Mouse (Mus musculus): ENCODE measurements around the gene Gm43951.

Gm43951 gene

DNA sequence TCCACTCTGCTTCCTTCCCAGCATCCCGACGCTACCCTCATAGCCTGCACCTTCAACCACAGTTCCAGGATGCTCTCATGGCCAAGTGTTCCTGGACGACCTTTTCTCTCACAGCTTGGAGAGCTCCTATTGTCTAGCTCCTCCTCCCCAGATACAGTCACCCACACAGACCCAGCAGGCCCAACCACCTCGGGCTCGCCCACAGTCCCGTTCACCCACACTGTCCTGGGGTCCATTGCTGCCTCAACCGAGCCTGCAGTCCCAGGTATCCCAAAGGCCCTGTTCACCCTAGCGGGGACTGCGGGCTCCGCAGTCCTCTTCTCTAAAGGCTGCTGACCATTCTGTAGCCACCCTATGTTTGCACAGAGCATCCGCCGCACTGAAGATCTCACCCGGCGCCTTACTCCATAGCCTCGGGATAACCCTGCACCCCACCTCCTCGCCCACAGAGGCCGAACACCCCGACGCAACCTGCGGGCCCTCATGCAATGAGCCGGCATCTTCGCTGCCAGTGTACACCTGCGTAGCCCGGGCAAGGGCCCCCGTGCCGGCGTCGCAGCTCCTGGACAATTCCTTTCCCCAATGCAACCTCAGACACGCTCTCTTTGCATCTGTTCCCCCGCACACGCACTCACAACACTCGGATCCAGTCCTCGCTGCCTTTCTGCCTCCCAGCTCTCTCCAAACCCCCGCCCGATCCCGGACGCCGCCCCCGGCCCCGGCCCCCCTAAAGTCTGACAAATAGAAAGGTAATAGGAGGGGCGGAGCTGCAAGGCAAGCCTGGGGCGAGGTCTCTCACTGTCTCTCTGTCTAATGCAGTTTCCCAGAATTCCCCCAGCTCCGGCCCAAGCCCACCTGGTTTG is at the start of gene Gm43951:
Gene Gm43951, minus strand, starts transcription at position 500 of the 863 bp plus-strand sequence.
- no peak for DNase-seq (ENCODE audit: low spot score)

DNA sequence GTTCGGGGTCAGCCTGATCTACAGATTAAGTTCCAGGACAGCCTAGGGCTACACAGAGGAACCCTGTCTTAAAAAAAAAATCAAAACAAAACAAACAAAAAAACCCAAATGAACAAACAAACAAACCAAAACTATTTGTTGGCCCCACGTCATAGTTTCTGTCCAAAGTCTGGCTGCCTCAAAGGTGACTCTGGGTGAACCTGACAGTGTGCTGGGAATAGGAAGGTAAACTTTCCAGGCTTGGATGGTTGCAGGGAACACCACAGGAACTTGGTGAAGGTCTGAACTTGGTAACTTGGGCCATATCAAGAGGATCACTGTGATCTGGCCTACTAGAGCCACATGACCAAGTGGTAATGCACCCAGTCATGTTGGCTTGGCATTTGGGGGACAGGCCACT is 49.8 kb upstream of the Gm43951 start:
- no peak for DNase-seq (ENCODE audit: low spot score)

DNA sequence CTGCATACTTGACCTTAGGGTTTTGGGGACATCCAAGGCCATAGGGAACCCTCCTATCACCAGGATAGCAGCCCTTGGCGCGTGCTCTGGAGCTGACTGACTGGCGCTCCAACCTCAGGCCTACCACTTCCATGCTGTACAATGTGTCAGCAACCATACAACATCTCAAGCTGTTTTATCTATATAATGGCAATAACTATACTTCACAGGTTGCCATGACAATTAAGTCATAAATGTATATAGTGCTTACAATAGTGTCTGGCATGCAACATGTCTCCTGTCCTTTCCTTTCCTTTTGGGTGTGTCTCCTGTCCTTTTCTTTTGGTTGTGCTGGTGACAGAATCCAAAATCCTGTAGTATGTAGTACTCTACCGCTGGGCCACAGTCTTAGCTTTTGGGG is 49.0 kb upstream of the Gm43951 start:
- no peak for DNase-seq (ENCODE audit: low spot score)

DNA sequence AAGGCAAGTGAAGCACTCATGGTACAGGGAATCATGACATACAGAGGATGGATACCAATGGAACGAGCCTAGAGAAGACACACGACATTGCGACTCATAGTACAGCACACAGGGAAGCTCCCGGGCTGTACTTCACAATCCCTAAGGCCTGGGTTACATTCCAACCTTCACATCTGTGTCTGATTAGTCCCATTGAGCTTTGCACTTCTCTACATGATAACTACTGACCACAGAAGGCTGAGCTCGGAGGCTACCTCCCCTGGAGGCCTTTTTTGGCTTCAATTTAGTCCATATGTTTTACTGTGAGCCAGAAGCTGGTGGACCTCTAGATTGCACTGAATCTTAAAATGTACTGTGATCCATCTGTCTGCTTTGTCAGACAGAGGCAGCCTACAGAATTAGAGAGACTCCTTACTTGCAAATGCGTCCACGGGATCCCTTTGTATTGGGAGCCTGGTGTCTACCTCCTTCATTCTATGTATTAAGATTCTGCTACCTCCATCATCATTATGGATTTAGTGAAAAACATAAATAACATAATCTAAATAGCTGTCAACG is 38.6 kb upstream of the Gm43951 start:
- no peak for DNase-seq (ENCODE audit: low spot score)

DNA sequence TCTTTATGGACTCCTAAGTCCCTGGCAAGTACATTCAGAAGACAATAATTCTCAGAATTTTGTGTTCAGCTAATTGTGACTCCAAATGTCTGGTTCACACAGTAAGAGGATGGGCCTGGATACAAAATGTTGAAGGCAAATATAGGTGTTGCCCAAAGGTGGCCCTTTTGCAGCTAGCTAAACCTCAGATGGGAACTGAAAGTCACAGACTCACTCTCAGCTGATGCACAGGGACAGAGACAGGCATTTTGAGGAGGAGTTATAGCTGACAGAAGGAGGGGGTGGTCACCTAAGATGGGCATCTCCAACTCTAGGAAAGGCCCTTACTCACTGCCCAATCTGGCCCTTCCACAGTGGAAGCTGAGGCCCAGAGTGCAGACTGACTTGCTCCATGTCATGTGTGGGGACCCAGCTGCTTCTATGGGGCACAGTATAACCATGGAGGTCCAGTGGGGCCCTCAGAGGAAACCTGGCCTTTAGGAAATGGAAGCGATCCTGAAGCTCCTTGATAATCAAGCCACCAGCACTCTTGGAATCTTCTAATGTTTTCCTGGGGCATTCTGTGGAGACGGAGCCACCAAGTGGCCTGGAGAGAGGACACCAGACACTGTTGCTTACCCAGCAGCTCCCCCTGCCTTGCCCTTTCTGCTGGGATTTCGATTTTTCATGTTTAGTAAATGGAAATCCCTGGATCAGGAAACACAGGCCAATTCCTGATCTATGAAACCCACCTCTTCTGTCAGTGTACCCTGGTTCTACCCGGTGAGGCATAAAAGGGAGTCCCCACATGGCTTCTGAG is 33.6 kb upstream of the Gm43951 start:
- no peak for DNase-seq (ENCODE audit: low spot score)

DNA sequence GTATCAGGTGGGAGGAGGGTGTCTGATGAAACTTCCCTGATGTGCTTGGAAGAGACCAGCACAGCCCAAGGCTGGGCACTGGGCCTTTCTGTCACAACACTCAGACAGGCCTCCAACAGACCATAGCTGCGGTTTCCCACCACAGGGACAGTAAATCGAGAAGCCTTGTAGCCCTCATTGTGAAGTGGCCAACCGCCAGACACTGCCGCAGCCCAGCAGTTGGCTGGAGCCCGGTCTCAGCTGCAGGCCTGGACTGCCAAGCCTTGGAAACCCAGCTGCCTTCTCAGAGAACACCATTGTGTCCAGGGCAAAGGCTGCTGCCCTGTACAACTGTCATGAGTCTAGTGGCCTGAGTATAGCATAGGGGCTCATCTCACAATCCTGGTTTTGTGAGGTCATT is 27.4 kb upstream of the Gm43951 start:
- peak; percentile 41 for DNase-seq (ENCODE audit: low spot score)

DNA sequence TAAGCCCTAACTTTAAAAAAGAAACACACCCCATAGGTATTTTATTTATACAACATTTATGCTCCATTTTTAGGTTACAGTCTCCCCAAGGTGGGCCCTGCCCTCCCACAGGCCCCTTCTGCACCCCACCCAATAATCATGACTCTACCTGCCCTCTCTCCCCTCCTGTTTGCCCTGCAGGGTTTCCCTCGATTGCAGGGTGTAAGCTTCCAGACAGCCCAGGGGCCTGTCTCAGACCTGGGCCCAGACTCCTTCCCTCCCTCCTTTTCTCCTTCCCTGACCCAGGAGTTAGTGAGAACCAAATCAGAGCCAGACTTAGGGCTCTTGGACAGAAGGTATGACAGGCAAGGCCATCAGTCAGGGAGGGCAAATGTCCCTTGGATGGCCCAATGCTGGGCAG is 26.4 kb upstream of the Gm43951 start:
- DNase-seq (ENCODE audit: low spot score) = no peak

DNA sequence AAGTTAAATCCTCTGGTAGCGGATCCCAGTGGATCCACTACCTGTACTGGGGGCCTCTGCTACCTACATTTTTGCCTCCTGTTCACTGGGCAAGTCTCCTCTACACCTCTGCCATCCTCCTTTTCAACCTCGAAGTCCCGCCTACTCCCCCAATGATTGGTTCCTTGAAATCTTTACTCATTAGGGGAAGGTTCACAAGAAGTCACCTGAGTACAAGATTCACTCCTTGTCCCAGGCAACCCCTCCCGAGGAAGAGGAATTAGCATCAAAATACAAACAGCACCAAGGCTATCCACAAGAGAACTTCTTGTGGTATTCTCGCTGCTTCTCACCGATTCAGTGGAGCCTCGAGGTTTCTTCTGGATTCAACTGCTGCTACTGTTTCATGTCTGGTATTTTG is 25.4 kb upstream of the Gm43951 start:
- no peak for DNase-seq (ENCODE audit: low spot score)

DNA sequence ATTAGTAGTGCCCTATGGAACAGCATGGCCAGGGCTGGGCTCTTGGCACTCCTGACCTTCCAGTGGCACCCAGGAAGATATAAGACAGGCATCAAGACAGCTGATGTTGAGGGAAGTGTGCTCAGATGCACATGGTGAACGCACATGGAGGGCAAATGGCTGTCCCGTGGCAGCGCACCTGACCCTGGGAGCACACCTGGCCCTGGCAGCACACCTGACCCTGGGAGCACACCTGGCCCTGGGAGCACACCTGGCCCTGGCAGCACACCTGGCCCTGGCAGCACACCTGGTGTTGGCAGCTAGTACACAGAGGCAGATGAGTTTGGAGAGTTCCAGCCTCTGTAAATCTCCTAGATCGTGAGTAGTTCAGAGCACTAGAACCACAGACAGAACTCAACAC is 21.9 kb upstream of the Gm43951 start:
- no peak for DNase-seq (ENCODE audit: low spot score)

DNA sequence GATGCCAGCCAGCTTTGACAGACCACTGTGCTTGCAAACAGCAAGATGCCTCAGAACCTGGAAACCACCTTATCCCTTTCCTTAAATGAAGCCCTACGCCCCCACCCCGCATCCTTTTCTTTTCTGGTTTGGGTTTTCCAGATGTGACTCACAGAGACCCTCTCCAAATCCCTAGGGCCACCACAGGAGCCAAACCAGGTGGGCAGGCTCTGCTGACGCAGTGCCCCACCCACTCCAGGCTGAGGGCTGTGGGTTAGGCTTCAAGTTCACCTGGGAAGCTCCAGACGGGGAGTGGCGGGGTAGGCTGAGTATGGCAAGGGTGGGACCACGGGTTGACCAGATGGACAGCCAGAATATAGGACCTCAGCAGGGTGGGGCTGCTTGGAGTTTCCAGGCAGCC is 20.3 kb upstream of the Gm43951 start:
- DNase-seq (ENCODE audit: low spot score) = no peak

DNA sequence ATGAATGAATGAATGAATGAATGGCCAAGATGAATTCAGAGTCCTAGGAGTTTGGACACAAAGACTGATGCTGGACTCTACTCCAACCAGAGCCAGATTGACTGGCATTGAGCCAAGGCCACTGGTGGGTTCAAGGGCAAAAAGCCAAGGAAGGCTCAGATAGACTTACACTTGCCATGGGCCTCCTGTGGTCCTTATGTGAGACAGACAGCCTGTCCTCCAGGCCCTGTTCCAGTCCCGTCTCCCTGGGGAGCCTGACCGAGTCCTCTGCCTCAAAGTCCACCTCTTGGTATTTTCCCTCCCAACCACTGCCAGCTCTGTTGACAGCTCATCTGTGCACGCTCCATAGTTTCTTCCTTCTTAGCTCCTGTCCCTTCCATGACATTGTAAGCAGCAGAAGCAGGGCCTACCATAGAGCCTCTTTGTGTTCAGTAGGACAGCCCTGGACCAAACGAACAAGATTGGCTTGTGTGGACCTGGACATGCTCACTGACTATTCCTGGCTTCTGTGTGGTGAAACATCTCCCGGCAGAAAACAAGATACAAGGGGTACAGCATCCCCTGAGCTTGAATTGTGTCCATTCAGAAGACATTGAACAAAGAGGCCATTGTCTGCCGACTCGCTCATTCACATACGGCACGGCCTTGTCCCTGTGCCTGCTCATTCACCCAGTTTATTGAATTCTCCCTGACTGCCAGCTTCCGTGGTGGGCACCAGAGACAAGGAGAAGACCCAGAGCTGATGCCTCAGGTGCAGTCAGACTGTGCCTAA is 19.6 kb upstream of the Gm43951 start:
- DNase-seq (ENCODE audit: low spot score) = no peak

DNA sequence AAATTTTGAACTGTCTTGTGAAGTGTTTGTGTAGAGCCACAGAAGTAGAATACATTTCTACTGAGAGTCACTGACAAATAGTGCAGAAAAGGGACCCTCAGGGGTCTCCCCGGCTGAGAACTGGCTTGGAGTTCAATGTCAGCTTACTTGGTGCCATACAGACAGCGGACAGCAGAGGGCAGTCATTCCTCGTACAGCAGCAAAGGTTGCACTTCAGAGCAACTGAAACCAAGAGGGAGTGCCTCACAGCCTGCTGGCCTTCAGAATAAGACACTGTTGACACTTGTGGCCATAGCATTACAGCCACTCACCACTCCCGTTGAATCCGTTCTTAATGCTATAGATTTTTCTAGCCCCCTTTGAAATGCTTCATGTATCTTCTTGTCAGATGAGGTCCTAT is 18.2 kb upstream of the Gm43951 start:
- DNase-seq (ENCODE audit: low spot score) = no peak

DNA sequence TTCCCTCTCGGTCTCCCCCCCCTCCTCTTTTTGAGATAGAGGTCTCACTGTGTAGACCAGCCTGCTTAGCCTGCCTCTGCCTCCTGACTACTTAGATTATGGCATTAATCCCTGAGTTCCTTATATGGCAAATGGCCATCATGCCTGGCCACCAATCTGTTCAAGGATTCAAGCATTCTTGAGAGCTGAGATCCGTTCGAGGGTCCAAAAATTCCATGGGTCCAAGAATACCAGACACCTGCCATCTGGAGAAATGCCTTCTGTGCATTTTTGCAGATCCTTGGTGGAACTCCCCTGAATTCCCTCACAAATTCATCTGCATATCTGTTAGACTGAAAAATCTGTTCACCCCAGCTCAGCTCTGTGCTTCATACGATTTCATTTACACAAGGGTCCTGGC is 16.8 kb upstream of the Gm43951 start:
- no peak for DNase-seq (ENCODE audit: low spot score)

DNA sequence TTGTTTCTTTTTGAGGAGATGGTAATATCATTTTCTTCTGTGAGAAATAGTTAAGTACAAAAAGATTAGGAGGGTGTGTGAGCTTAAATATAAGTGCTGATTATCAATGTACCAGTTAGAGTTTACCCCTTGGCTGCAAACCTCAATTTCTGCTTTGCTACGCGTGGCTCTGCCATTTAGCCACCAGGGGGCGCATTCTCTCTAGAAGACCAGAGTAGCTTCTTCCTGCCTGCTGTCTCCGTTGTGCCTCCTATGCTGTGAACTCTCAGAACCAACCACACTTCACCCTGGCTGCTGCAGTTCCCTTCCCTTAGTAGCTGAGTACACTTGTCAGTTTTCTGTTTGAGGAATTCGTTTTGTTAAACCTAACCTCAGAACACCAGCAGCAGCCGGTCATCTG is 14.6 kb upstream of the Gm43951 start:
- DNase-seq (ENCODE audit: low spot score) = no peak

DNA sequence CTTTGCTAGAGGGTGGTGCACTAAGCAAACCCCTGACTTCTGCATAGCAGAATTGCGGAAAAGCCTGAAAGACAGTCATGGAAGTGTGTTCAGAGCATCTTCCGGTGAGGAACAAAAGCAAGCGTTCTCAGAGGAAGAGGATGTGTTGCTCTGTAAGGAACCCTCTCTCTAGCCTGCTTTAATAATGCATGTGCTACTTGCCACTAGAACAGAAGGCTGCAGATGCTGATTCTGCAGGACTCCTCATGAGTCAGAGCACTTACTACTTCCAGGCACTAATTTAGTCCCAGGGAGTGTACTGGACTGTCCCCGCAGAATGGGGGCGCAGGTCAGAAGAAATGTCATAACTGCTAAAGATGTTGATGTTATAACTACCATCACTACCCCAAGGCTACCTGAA is 10.5 kb upstream of the Gm43951 start:
- no peak for DNase-seq (ENCODE audit: low spot score)

DNA sequence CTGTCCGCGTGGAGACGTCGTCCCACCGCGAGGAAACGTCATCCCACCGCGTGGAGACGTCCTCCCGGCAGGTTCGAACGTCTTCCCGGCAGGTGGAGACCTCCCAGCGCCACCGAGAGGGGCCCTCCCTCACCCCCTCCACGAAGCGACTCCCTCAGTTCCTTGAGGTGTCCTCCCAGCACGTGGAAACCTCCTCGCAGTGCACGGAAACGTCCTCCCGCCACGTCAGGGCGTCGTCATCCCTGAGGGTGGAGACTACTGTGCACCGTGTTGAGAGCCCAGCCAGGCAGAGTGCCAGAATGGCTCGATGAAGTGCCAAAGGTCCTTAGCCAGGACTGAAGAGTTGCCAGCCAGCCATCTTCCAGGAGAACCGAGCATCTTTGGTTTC is 8.8 kb upstream of the Gm43951 start, which contains the start of gene Med31:
Gene Med31, minus strand, starts transcription at position 183 of the 388 bp plus-strand sequence.
- DNase-seq (ENCODE audit: low spot score) = peak; percentile 52

DNA sequence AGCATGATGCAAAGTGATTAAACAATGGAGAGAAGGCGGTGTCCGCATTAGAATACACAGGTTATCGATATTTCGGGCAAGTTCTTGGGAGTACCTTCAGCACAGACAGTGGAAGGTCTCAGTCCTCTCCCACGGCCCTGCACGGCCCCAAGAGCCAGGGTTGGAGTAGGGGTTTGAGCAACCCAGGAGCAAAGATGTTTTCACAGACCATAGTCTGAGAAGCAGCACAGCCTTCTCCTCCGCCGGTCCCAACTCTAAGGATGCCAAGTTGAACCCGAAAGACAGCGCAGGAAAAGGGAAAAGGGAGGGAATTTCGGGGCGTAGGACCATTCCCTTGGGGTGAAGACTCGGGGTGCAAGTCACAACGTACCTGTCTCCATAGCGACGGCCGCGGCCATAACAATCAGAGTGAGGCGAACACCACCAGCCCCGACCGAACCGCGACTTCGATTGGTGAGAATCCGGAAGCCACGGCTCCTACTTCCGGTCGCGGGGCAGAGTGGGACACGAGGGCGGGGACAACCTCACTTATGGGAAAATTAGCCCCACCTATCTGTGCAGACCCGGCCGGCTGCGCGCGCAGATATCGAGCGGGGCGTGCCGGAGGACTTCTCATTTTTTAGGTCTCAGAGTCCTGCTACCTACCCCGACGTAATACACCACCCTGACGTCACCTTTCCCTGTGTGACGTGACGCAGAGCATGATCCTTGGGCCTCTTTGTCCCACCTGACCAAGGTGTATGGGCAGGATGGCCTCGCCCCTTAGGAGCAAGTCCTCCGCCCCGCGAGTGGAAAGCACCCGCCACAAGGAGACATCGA is 8.2 kb upstream of the Gm43951 start:
- peak; percentile 91 for DNase-seq (ENCODE audit: low spot score)

DNA sequence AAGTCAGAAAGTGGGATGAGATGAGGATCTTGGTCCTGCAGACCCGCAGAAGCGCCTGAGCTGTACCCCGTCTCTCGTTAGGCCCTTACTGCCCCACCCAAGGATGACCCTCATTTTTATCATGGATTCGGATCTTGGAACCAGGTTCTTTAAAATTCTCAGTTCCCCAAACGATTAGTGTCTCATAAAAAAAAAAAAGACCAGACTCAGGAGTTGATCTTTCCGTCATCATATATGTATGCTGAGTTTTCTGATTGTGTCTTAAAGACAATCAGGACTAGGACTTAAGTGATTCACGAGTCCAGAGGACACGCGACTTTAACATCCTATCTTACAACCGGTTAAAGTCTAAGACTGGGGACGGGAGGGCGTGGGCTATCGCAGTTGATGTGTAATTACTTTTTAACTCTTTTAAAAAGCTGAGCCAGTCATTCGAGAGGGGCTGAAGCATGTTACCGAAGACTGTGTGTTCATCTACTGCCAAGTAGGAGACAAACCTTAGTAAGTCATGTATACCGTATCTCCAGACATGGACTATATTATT is 1.3 kb upstream of the Gm43951 start:
- DNase-seq (ENCODE audit: low spot score) = no peak

DNA sequence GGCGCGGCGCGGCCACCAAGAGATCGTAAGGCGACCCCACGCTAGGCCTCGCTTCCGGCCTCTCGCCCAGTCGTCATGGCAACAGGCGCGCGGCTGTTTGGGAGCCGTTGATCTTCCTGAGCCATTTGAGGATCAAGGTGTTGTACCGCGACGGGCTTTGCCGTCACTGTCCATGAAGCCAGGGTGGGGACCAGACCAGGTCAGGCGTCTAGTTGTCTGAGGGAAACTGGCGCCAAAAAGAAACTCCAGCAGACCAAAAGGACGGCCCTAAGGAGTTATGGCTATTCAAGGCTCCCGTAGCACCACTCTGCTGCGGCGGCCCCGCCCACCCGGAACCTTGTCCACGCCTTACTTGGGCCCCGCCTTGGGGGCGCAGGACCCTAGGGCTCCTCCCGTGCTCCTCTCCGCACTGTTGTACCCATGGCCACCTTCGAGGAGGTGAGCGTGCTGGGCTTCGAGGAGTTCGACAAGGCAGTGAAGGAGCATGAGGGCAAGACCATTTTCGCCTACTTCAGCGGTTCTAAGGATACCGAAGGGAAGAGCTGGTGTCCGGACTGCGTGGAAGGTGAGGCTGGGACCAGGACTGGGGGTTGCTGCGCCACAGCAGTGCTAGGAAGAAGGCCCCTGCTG is 679 bp upstream of the Gm43951 start, which contains the start of the genes 4933427D14Rik and Txndc17:
Gene 4933427D14Rik, minus strand, starts transcription at position 256 of the 630 bp plus-strand sequence.
Gene Txndc17, plus strand, starts transcription at position 344 of the 630 bp plus-strand sequence.
- peak; percentile 79 for DNase-seq (ENCODE audit: low spot score)

DNA sequence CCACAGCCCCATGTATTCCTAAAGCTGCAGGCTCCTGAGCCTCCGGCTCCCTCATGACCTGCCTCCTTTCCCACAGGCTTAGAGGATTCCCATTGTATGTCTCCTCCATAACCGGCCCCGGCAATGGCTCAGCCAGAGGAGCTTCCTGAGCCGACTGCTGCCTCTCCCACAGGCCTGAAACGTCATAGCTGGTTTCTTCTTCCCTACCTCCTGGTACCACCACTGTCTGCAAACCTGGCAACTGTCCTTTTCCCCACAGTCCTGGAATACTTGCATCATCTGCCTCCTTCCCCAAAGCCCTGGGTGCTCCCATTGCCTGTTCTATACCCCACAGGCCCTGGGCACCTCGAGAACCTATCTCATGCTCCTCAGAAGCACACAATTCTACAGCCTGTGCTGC is 1.4 kb downstream of the Gm43951 start:
- no peak for DNase-seq (ENCODE audit: low spot score)
